Mouse (Mus musculus) heart, embryonic 13.5 days (tissue): Measurements from ENCODE around the gene Olfr646. TPM values are rescaled to one million over a fixed set of nuclear protein-coding genes. Genes with fewer than 3 reads are reported as not detected.

Experiments used
- polyA plus RNA-seq: library from polyadenylated mRNA; unstranded; fragments of >200 nt; fragmentation: Nextera tagmentation; extraction: Ambion mirVana; gene quantifications from 2 replicates; pipeline ENCODE4 v1.2.1, GENCODE M21; 2015

Olfr646 gene
- polyA plus RNA-seq, 1 experiment from 2014 or later: not detected

Other genes starting within 250 kb of the Olfr646 start
- not detected in 2 replicates for gene Olfr66, start 218.6 kb upstream of the Olfr646 start, polyA plus RNA-seq
- gene Olfr64, start 210.4 kb upstream of the Olfr646 start, polyA plus RNA-seq: not detected in 2 replicates
- gene Olfr65, start 201.4 kb upstream of the Olfr646 start, polyA plus RNA-seq: not detected in 2 replicates
- not detected in 2 replicates for gene Olfr631, start 176.0 kb upstream of the Olfr646 start, polyA plus RNA-seq
- not detected in 2 replicates for gene Olfr632, start 170.5 kb upstream of the Olfr646 start, polyA plus RNA-seq
- not detected in 2 replicates for gene Olfr633, start 160.4 kb upstream of the Olfr646 start, polyA plus RNA-seq
- not detected in 2 replicates for gene Olfr635, start 133.7 kb upstream of the Olfr646 start, polyA plus RNA-seq
- not detected in 2 replicates for gene Olfr638, start 106.1 kb upstream of the Olfr646 start, polyA plus RNA-seq
- gene Olfr639, start 87.6 kb upstream of the Olfr646 start, polyA plus RNA-seq: not detected in 2 replicates
- gene Olfr640, start 79.3 kb upstream of the Olfr646 start, polyA plus RNA-seq: not detected in 2 replicates
- not detected in 2 replicates for gene Olfr641, start 69.4 kb upstream of the Olfr646 start, polyA plus RNA-seq
- not detected in 2 replicates for gene Olfr642, start 52.2 kb upstream of the Olfr646 start, polyA plus RNA-seq
- gene 4930516K23Rik, start 43.4 kb upstream of the Olfr646 start, polyA plus RNA-seq: not detected in 2 replicates
- gene Olfr644, start 33.0 kb upstream of the Olfr646 start, polyA plus RNA-seq: not detected in 2 replicates
- gene Olfr645, start 19.4 kb upstream of the Olfr646 start, polyA plus RNA-seq: not detected in 2 replicates
- gene Ubqln5, start 25.0 kb downstream of the Olfr646 start, polyA plus RNA-seq: not detected in 2 replicates
- not detected in 2 replicates for gene Olfr643, start 32.5 kb downstream of the Olfr646 start, polyA plus RNA-seq
- not detected in 2 replicates for gene Ubqln3, start 38.4 kb downstream of the Olfr646 start, polyA plus RNA-seq
- not detected in 2 replicates for gene Ubqlnl, start 45.7 kb downstream of the Olfr646 start, polyA plus RNA-seq
- gene Olfm5, start 60.0 kb downstream of the Olfr646 start, polyA plus RNA-seq: not detected in 2 replicates
- 0.12 and 0.19 TPM in 2 replicates for gene Olfr648, start 78.5 kb downstream of the Olfr646 start, polyA plus RNA-seq
- not detected in 2 replicates for gene Olfr649, start 91.1 kb downstream of the Olfr646 start, polyA plus RNA-seq
- gene Trim6, start 113.9 kb downstream of the Olfr646 start, polyA plus RNA-seq: 2.8 TPM in 2 replicates
- 2.1 and 2.4 TPM in 2 replicates for gene Trim34a, start 139.6 kb downstream of the Olfr646 start, polyA plus RNA-seq
- 0.57 TPM in 2 replicates for gene Trim5, start 183.2 kb downstream of the Olfr646 start, polyA plus RNA-seq
- 7.6 and 8.8 TPM in 2 replicates for gene Trim12a, start 210.6 kb downstream of the Olfr646 start, polyA plus RNA-seq
- 0.13 TPM in 1 of 2 replicates, not detected in the other for gene Trim34b, start 224.6 kb downstream of the Olfr646 start, polyA plus RNA-seq
- 2.3 and 2.6 TPM in 2 replicates for gene Trim12c, start 248.5 kb downstream of the Olfr646 start, polyA plus RNA-seq